Mouse (Mus musculus): Measurements from ENCODE around the gene Mgrn1. TPM values are rescaled to one million over a fixed set of nuclear protein-coding genes. Genes with fewer than 3 reads are reported as not detected.

Gene Mgrn1
- total RNA-seq, 2 experiments from 2014 or later: 198 to 203 TPM

- intact Hi-C loops (cut with DNase I): no loop called here
- DNase-seq (ENCODE audit: low spot score in 2 of 2): no peak
Measured at GRCm38 (mm10) chr16:4902390-4902789, 16.3 kb downstream of the Mgrn1 start.

GRCm38 (mm10) chr16:4903491-4904102 lies 17.5 kb downstream of the Mgrn1 start:
- intact Hi-C loops (cut with DNase I): no loop called here
- DNase-seq (ENCODE audit: low spot score in 2 of 2): no peak

GRCm38 (mm10) chr16:4904878-4905277 lies 18.8 kb downstream of the Mgrn1 start:
- intact Hi-C loops (cut with DNase I): no loop called here
- DNase-seq (ENCODE audit: low spot score in 2 of 2): no peak

- intact Hi-C loops (cut with DNase I): no loop called here
- DNase-seq (ENCODE audit: low spot score in 2 of 2): no peak
Measured at GRCm38 (mm10) chr16:4905591-4905990, 19.5 kb downstream of the Mgrn1 start.

GRCm38 (mm10) chr16:4906559-4906958 lies 20.5 kb downstream of the Mgrn1 start:
- DNase-seq (ENCODE audit: low spot score in 2 of 2): no peak
- intact Hi-C loops (cut with DNase I): no loop called here

- DNase-seq (ENCODE audit: low spot score in 2 of 2): no peak
- intact Hi-C loops (cut with DNase I): no loop called here
Measured at GRCm38 (mm10) chr16:4907386-4907785, 21.3 kb downstream of the Mgrn1 start.

GRCm38 (mm10) chr16:4907972-4908371 lies 21.9 kb downstream of the Mgrn1 start:
- intact Hi-C loops (cut with DNase I): no loop called here
- DNase-seq (ENCODE audit: low spot score in 2 of 2): no peak

GRCm38 (mm10) chr16:4909745-4910144 lies 23.7 kb downstream of the Mgrn1 start:
- intact Hi-C loops (cut with DNase I): no loop called here
- no peak for DNase-seq (ENCODE audit: low spot score in 2 of 2)

GRCm38 (mm10) chr16:4910758-4911157 lies 24.7 kb downstream of the Mgrn1 start:
- no peak for DNase-seq (ENCODE audit: low spot score in 2 of 2)
- intact Hi-C loops (cut with DNase I): no loop called here

- intact Hi-C loops (cut with DNase I): no loop called here
- no peak for DNase-seq (ENCODE audit: low spot score in 2 of 2)
Measured at GRCm38 (mm10) chr16:4912074-4912648, 26.1 kb downstream of the Mgrn1 start.

GRCm38 (mm10) chr16:4912907-4913782 lies 27.1 kb downstream of the Mgrn1 start:
- intact Hi-C loops (cut with DNase I): no loop called here
- DNase-seq (ENCODE audit: low spot score in 2 of 2): no peak

- intact Hi-C loops (cut with DNase I): no loop called here
Measured at GRCm38 (mm10) chr16:4913783-4914735, 28.0 kb downstream of the Mgrn1 start.

GRCm38 (mm10) chr16:4915931-4916330 lies 29.9 kb downstream of the Mgrn1 start:
- intact Hi-C loops (cut with DNase I): loop anchor here (5.0 kb wide), 1 partner anchor 39 kb away; no protein-coding TSS in a partner anchor
- no peak for DNase-seq (ENCODE audit: low spot score in 2 of 2)

More at GRCm38 (mm10) chr16:4913783-4914735, 28.0 kb downstream of the Mgrn1 start:
- peak; percentile 87 to 96 for DNase-seq (ENCODE audit: low spot score in 2 of 2)

GRCm38 (mm10) chr16:4916608-4917007 lies 30.6 kb downstream of the Mgrn1 start:
- intact Hi-C loops (cut with DNase I): loop anchor here (5.0 kb wide), 1 partner anchor 39 kb away; no protein-coding TSS in a partner anchor

GRCm38 (mm10) chr16:4920556-4920955 lies 34.5 kb downstream of the Mgrn1 start:
- intact Hi-C loops (cut with DNase I): no loop called here
- DNase-seq (ENCODE audit: low spot score in 2 of 2): no peak

More at GRCm38 (mm10) chr16:4916608-4917007, 30.6 kb downstream of the Mgrn1 start:
- DNase-seq (ENCODE audit: low spot score in 2 of 2): no peak

GRCm38 (mm10) chr16:4922481-4922880 lies 36.4 kb downstream of the Mgrn1 start:
- intact Hi-C loops (cut with DNase I): no loop called here
- peak in 1 of 2 experiments; percentile 46 for DNase-seq (ENCODE audit: low spot score in 2 of 2)

GRCm38 (mm10) chr16:4923996-4924395 lies 37.9 kb downstream of the Mgrn1 start:
- intact Hi-C loops (cut with DNase I): no loop called here
- no peak for DNase-seq (ENCODE audit: low spot score in 2 of 2)

GRCm38 (mm10) chr16:4927967-4928366 lies 41.9 kb downstream of the Mgrn1 start:
- no peak for DNase-seq (ENCODE audit: low spot score in 2 of 2)
- intact Hi-C loops (cut with DNase I): no loop called here

- intact Hi-C loops (cut with DNase I): no loop called here
- no peak for DNase-seq (ENCODE audit: low spot score in 2 of 2)
Measured at GRCm38 (mm10) chr16:4928474-4928873, 42.4 kb downstream of the Mgrn1 start.

Measured in left cerebral cortex, postnatal 14 days (tissue).